Mouse (Mus musculus) Muller cell, postnatal 12 days (primary cell): Measurements from ENCODE around the gene Donson.

Source experiments
- DNase-seq: peaks from one replicate; pipeline ENCODE4 v3.0.0-alpha.2; 2015; ENCODE audit errors: inconsistent ontology term

Donson gene

GRCm38 (mm10) chr16:91640171-91640570 lies 48.4 kb downstream of the Donson start:
- DNase-seq: no peak

- no peak for DNase-seq
Observed at GRCm38 (mm10) chr16:91639636-91640035, 48.9 kb downstream of the Donson start.

GRCm38 (mm10) chr16:91639161-91639560 lies 49.4 kb downstream of the Donson start:
- DNase-seq: no peak

- no peak for DNase-seq
Observed at GRCm38 (mm10) chr16:91633641-91634040, 54.9 kb downstream of the Donson start.

GRCm38 (mm10) chr16:91632940-91633339 lies 55.6 kb downstream of the Donson start:
- DNase-seq: no peak

GRCm38 (mm10) chr16:91632439-91632838 lies 56.1 kb downstream of the Donson start:
- DNase-seq: no peak

- no peak for DNase-seq
Observed at GRCm38 (mm10) chr16:91630584-91630983, 58.0 kb downstream of the Donson start.

- no peak for DNase-seq
Observed at GRCm38 (mm10) chr16:91629749-91630148, 58.8 kb downstream of the Donson start.

GRCm38 (mm10) chr16:91628673-91629072 lies 59.9 kb downstream of the Donson start:
- DNase-seq: no peak

GRCm38 (mm10) chr16:91627831-91628230 lies 60.7 kb downstream of the Donson start:
- DNase-seq: no peak
